Mouse (Mus musculus): ENCODE measurements around the gene 4930404N11Rik. TPM values are rescaled to one million over a fixed set of nuclear protein-coding genes. Genes with fewer than 3 reads are reported as not detected.

4930404N11Rik gene
- total RNA-seq, 2 experiments from 2014 or later: 0.92 to 0.99 TPM

GRCm38 (mm10) chr10:81356991-81357844 lies 8.4 kb downstream of the 4930404N11Rik start, which contains the start of gene Mfsd12:
Mfsd12 (plus strand) TSS chr10:81357491.
- ATAC-seq (replicated peaks; ENCODE audit: poor library complexity): peak; percentile 77

- peak; percentile 52 for ATAC-seq (replicated peaks; ENCODE audit: poor library complexity)
These were observed 9.1 kb downstream of the 4930404N11Rik start for GRCm38 (mm10) chr10:81356352-81356990.

GRCm38 (mm10) chr10:81355533-81355932 lies 10.1 kb downstream of the 4930404N11Rik start:
- ATAC-seq (replicated peaks; ENCODE audit: poor library complexity): no peak

DNA sequence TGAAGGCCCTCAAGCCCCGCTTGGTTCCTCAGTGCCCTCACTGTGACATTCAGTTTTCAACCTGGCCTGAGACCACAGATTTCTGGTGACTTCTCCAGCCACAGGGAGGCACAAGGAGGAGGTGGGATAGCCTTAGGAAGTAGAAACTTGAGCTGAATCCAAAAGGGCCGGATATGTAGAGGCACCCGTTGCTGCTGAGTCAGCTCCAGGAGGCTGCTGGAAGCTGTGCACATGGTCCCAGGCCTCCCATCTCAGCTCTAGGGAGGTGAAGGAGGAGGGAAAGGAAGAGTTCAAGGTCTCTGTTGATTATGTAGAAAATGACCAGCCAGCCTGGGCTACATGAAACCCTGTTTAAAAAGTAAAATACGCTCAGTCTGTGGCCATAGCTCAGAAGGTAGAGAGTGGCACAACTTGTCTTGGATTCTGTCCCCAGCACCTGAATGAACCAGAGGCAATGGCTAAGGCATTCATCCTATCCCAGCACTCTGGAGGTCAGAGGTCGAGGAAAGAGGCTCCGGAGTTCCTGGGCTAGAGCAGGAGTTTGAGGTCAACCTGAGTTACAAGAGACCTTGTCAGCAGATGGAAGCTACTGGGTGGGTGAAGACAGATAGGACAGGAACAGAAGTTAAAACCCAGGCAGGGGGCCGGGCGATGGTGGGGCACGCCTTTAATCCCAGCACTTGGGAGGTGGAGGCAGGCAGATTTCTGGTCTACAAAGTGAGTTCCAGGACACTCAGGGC lies 10.7 kb downstream of the 4930404N11Rik start:
- no peak for ATAC-seq (replicated peaks; ENCODE audit: poor library complexity)

- ATAC-seq (replicated peaks; ENCODE audit: poor library complexity): peak; percentile 32
These were observed 13.8 kb downstream of the 4930404N11Rik start for GRCm38 (mm10) chr10:81351678-81352291.

DNA sequence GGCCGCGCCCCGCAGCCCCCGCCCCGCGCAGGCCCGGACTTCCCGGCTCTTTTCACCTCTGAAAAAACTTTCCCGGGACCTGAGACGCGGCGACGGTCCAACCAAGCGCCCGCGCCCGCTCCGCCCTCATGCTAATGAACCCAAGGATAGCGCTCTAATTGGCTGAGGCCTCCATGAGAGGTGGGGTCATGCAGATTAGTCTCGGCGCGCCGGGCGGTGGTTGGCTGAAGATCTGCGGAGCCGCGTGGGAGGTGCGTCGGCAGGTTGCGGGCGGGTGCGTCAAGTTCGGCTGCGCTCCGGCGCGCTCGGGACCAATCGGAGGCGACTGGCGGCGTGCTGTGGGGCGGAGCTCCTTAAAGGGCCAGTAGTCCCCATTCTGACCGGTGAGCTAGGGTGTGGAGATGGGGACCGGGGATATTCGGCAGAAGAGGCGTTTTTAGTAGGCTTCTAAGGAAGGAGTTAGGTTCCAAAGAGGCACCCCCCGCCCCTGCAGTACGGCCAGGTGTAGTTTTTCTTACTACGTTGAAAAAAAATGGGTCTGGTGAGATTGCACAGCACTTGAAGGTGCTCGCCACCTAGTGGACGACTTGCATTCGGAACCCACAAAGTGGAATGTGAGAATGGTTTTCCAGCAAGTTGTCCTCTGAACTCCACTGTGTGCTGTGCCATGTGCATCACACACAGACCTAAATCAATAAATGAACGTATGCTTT lies 15.1 kb downstream of the 4930404N11Rik start, which contains the start of gene Hmg20b:
Hmg20b (minus strand) TSS at position 130 of the 713 bp plus-strand sequence.
- peak; percentile 80 for ATAC-seq (replicated peaks; ENCODE audit: poor library complexity)

GRCm38 (mm10) chr10:81349961-81350350 lies 15.7 kb downstream of the 4930404N11Rik start:
- ATAC-seq (replicated peaks; ENCODE audit: poor library complexity): no peak

DNA sequence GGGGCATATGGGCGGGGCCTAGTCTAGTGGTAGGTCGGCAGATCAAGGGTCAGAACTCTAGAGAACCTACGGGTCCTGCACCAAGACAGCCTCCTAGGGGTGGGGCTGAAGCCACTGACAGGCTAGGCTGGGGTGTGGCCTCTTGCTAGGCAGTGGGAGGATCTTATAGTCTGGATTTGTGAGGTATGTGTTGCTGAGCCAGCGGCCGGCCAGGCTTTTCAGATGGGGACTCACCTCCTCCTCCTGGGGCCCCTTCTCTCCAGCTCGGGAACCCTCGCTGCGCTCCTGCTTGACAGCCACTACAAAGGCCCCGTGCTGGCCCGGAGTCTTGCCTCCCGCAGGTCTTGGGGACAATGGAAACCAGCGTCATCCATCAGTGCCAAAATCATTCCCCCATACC lies 16.5 kb downstream of the 4930404N11Rik start:
- ATAC-seq (replicated peaks; ENCODE audit: poor library complexity): peak; percentile 40

GRCm38 (mm10) chr10:81346453-81347067 lies 19.1 kb downstream of the 4930404N11Rik start:
- ATAC-seq (replicated peaks; ENCODE audit: poor library complexity): peak; percentile 58

- no peak for ATAC-seq (replicated peaks; ENCODE audit: poor library complexity)
These were observed 20.5 kb downstream of the 4930404N11Rik start for GRCm38 (mm10) chr10:81345162-81345534.

DNA sequence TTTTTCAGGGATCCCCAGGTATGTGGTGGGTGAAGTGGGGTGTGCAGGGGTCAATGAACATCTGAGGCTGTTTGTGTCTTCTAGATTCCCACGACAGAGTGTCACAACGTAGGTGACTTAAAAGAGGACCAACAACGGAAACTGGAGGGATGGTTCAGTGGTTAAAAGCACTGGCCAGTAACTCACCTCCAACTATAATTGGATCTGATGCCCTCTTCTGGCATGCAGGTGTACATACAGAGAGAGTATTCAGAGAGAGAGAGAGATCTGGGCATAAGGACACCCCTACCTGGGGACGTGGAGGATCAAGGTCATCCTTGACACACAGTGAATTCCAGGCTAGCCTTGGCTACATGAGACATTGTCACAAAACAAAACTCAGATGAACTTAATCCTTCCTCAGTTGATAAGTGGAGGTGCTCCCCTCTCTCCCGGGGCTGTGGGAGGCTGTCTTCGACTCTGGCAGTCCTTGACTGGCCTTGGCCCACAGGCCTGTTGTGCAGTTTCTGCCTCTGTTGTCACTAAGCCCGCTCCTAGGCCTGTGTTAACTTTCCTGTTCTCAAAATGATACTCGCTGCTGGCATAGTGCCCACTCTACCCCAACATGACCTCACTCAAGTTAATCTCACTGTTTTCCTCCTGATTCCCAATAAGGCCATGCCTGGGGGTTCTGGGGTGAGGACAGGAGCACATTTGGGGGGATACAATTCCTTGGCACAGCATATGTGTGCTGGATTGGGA lies 21.0 kb downstream of the 4930404N11Rik start:
- no peak for ATAC-seq (replicated peaks; ENCODE audit: poor library complexity)

DNA sequence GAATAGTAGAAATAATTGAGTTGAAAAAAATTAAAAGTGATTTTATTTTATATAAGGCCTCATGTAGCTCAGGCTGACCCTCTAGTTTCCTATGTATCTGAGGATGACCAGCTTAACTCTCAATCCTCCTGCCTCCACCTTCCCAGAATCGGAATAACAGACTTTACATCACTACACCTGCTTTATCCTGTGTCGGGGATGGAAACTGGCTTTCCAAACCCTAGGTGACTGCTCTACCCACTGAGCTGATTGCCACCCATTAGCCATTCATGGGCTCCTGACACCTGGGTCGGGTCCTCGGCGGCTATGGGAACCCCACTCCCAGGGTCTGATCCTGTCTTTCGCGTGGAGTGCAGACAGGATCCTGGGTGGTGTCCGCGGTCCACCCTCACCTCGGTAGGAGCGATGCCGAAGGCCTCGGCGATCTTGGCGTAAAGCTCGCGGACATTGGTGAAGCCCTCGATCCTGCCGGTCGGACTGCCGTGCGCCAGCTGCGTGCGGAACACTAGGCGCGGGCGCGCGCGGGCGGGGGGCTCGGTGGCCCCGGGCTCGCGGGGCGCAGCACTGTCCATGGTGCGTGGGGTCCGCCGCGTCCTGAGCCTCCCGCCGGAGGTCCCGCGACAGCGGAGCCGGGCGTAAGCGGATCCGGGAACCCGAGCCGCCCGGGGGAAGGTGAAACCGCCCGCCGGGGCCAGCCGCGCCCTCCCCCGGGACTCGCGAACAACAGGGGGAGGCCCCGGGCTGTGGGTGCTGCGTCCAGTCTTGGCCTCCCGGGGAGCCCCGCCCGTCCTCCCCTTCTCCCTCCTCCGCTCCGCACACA lies 22.7 kb downstream of the 4930404N11Rik start, which contains the start of gene Gipc3:
Gipc3 (minus strand) TSS at position 581 of the 820 bp plus-strand sequence.
- no peak for ATAC-seq (replicated peaks; ENCODE audit: poor library complexity)

GRCm38 (mm10) chr10:81341333-81341949 lies 24.2 kb downstream of the 4930404N11Rik start:
- peak; percentile 70 for ATAC-seq (replicated peaks; ENCODE audit: poor library complexity)

DNA sequence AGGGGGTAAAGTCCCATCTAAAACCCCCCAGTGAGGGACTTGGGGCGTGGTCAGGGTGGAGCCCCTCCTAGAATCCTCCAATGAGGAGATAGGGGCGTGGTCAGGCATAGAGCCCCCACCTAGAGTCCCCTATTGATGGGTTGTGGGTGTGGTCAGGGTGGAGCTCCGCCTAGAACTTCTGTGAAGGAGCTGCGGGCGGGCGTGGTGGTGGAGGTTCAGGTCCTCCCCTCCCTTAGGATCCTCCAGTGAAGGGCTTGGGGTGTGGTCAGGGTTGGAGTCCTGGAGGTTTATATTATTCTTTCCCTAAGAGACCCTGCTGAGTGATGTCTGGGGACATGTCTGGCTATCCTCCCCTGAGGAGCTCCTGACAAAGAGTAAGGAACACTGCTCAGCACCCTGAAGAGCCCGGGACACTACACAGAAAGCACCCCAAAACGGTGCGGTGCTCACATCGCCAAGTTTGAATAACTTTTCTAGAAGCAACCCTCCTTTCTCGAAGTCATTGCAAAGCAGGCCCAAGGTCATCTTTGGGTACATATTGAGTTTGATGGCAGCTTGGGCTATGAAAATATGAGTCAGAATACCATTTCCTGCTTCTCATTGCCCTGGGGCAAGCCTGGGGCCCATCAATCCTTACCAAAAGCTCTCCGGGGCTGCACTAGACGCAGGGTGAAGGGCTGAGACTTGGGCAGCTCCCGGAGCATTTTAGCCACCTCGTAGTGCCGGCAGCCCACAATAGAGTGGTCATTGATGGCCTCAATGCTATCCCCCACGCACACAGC lies 24.9 kb downstream of the 4930404N11Rik start:
- ATAC-seq (replicated peaks; ENCODE audit: poor library complexity): no peak

- ATAC-seq (replicated peaks; ENCODE audit: poor library complexity): no peak
These were observed 29.1 kb downstream of the 4930404N11Rik start for GRCm38 (mm10) chr10:81336558-81336957.

DNA sequence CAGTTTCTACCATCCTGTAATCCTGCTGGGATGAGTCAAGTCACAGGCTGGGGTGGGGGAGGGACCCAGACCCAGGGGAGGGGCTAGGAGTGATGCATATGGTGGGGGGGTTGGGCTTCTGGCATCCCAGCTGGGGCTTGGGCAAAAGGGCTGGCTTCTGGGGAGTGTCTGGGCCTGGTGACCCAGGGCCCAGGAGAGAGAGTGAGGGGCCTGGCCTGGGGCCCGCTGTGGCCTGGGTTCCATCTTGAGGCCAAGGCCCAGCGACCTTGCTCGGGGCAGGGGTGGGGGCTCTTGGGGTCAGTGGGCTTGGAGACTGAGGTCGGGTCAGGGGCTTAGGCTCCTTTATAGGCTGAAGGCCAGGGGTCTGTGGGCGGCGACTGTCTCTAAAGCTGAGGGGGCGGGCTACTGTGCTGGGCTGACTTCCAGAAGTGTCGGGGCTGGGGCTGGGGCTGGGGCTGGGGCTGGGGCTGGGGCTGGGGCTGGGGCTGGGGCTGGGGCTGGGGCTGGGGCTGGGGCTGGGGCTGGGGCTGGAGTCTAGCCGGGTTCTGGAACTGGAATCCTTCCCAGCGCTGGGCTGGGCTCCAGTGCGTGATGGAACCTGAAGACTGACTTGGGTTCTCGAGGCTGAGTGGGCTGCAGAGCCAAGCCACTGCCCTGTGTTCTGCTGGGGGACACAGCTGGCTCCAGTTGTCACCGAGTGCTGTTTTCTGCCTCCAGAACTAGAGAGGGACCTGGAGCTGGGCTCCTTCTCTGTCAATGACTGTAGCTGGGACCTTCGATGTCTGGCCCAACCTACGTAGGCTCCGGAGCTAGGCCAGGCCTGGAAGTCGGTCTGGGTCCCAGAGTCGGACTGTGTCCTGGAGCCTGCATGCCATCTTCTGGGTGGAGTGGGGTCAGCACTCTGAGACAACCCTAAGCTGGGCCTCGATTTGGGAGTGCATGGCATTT lies 29.9 kb downstream of the 4930404N11Rik start:
- no peak for ATAC-seq (replicated peaks; ENCODE audit: poor library complexity)
